Mouse (Mus musculus): ENCODE results near the gene Rala.

DNA sequence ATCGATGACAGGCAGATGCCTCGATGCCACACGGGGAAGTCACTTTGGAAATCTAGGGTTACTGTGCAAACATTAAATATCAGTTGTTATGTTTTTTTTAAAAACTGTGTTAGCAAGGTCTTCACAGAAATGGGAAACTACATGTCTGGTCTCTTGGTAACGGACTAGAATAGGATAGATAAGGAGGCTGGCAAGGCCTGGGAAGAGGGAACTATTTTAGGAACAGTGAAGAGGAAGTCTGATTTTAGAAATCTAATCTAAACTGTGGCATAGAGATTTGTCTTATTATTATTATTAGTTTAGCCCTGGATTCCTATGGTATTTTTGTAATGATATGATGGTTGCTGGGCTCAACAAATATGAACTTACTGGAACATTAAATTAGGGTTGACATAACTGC is 48.0 kb upstream of the Rala start:
- TF ChIP-seq CTCF (IDR thresholded peaks at IDR 0.05; ENCODE audit: low read depth, low read length) (no peak), GATA1 (IDR thresholded peaks at IDR 0.05; ENCODE audit: borderline replicate concordance, low read length) (no peak), GATA2 (IDR thresholded peaks at IDR 0.05; ENCODE audit: borderline replicate concordance, low read depth, low read length) (no peak)

Measured in G1E (cell line).